Mouse (Mus musculus) cerebellum, adult 2 months (tissue): ENCODE measurements at regions not wholly inside any gene's neighbourhood (a gene's known extent, or its start where the extent isn't known, plus 50 kb on each side); places are given as distances from the start of the nearest gene placed in this dataset.

Experiments
- CTCF ChIP-seq: fragments of 200-500 bp; IDR thresholded peaks from 2 replicates; pipeline ENCODE4 v1.5.1; 2011; ENCODE audit warnings: low read depth, mild to moderate bottlenecking, control low read depth, low read length, moderate library complexity, borderline replicate concordance; ENCODE audit not compliant: insufficient read depth
- POLR2A ChIP-seq: fragments of 200-500 bp; IDR thresholded peaks from 2 replicates; pipeline ENCODE4 v1.6.1; 2011; ENCODE audit warnings: low read length, control low read depth, borderline replicate concordance; ENCODE audit not compliant: insufficient read depth

GRCm38 (mm10) chr11:111689899-111690298 lies 623.9 kb downstream of the Kcnj2 start:
- TF ChIP-seq CTCF (no peak), POLR2A (no peak)
